29 mouse cellular contexts compared by ENCODE assay signal in the genomic region with DNA sequence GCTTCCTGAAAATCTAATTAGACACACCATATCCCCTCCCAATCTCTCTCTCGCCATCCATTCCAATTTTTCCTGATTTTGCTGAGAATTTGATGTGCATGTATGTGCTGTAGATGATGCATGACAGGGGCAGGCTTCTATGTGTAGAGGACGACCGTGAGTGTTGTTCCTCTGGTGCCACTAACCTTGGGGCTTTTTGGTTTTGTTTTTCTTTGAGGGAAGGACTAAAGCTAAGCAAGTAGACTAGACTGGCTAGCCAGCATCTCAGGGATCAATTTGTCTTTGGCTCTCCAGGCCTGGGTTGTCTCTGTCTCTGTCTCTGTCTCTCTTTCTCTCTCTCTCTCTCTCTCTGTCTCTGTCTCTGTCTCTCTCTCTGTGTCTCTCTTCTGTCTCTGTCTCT.
DNase-seq lines count a peak whose midpoint lies in the region; ATAC-seq and TF ChIP-seq lines count a peak whose summit lies in the region.
"Had no signal": no experiment of that assay in that cellular context is flagged by ENCODE, and none has a peak within 500 bp of the region (broad histone marks: within the 10 kb centered on the region; RNA-seq: fewer than 3 reads in every experiment).

No protein-coding gene starts in this region.

- H3K9me3 ChIP-seq in embryonic facial prominence, embryonic 12.5 days: no peaks in the 10 kb centered on the region
- H3K9me3 ChIP-seq in embryonic facial prominence, embryonic 10.5 days: no peaks in the 10 kb centered on the region
- no peaks in the 10 kb centered on the region for H3K9me3 ChIP-seq in lung, embryonic 14.5 days (ENCODE audit: low read depth, low read length)
- no peaks in the 10 kb centered on the region for H3K9me3 ChIP-seq in embryonic facial prominence, embryonic 13.5 days
- no peaks in the 10 kb centered on the region for H3K9me3 ChIP-seq in hindbrain, embryonic 16.5 days (ENCODE audit: control insufficient read depth, low read length)
- H3K9me3 ChIP-seq: forebrain, embryonic 12.5 days; forebrain, embryonic 15.5 days; heart, embryonic 10.5 days; heart, embryonic 15.5 days; hindbrain, embryonic 10.5 days; hindbrain, embryonic 13.5 days had no signal

- TF ChIP-seq POLR2A in lung, adult 2 months (IDR thresholded peaks at IDR 0.05; ENCODE audit: borderline replicate concordance, extremely low read depth, low read depth, low read length): no peak
- no peak for TF ChIP-seq POLR2A in embryonic fibroblast, embryonic 13.5 days (IDR thresholded peaks at IDR 0.05; ENCODE audit: low read depth, low read length)

- H3K36me3 ChIP-seq in embryonic facial prominence, embryonic 12.5 days: no peaks in the 10 kb centered on the region
- H3K36me3 ChIP-seq in embryonic facial prominence, embryonic 10.5 days (replicated peaks): no peaks in the 10 kb centered on the region
- H3K36me3 ChIP-seq in lung, embryonic 14.5 days (ENCODE audit: insufficient read depth): no peaks in the 10 kb centered on the region; the same call in 1 of the 2 replicates
- no peaks in the 10 kb centered on the region for H3K36me3 ChIP-seq in embryonic facial prominence, embryonic 13.5 days
- H3K36me3 ChIP-seq in hindbrain, embryonic 16.5 days (ENCODE audit: control insufficient read depth, insufficient read depth, low read length): no peaks in the 10 kb centered on the region
- H3K36me3 ChIP-seq: forebrain, embryonic 12.5 days; forebrain, embryonic 15.5 days; heart, embryonic 10.5 days; heart, embryonic 15.5 days; hindbrain, embryonic 10.5 days; hindbrain, embryonic 13.5 days had no signal

- H3K4me2 ChIP-seq in embryonic facial prominence, embryonic 12.5 days (replicated peaks): no peak overlapping the region
- H3K4me2 ChIP-seq in lung, embryonic 14.5 days: no peak overlapping the region
- H3K4me2 ChIP-seq in embryonic facial prominence, embryonic 13.5 days: no peak overlapping the region
- H3K4me2 ChIP-seq in hindbrain, embryonic 16.5 days (ENCODE audit: low read length): no peak overlapping the region
- H3K4me2 ChIP-seq: forebrain, embryonic 12.5 days; forebrain, embryonic 15.5 days; heart, embryonic 15.5 days; hindbrain, embryonic 13.5 days had no signal

- H3K4me1 ChIP-seq in embryonic facial prominence, embryonic 12.5 days: peaks cover 51% of the 10 kb centered on the region
- H3K4me1 ChIP-seq in embryonic facial prominence, embryonic 10.5 days: peaks cover 51% of the 10 kb centered on the region
- peaks cover 42% of the 10 kb centered on the region for H3K4me1 ChIP-seq in lung, embryonic 14.5 days (ENCODE audit: insufficient read depth)
- H3K4me1 ChIP-seq in lung, adult 2 months (ENCODE audit: control insufficient read depth, insufficient read depth, low read length): peaks cover 24% of the 10 kb centered on the region
- peaks cover 61% of the 10 kb centered on the region for H3K4me1 ChIP-seq in embryonic facial prominence, embryonic 13.5 days
- H3K4me1 ChIP-seq in embryonic fibroblast, embryonic 13.5 days (ENCODE audit: control insufficient read depth, insufficient read depth, low read length): peaks cover 36% of the 10 kb centered on the region
- H3K4me1 ChIP-seq in hindbrain, embryonic 16.5 days (ENCODE audit: control insufficient read depth, insufficient read depth, low read depth, low read length): peaks cover 11% of the 10 kb centered on the region

- no peak overlapping the region for H3K9ac ChIP-seq in embryonic facial prominence, embryonic 12.5 days
- no peak overlapping the region for H3K9ac ChIP-seq in lung, embryonic 14.5 days
- no peak overlapping the region for H3K9ac ChIP-seq in embryonic facial prominence, embryonic 13.5 days
- H3K9ac ChIP-seq in hindbrain, embryonic 16.5 days (ENCODE audit: low read depth, low read length): no peak overlapping the region
- H3K9ac ChIP-seq: forebrain, embryonic 12.5 days; forebrain, embryonic 15.5 days; heart, embryonic 15.5 days; hindbrain, embryonic 13.5 days had no signal

- ATAC-seq in embryonic facial prominence, embryonic 12.5 days (ENCODE audit: insufficient number of reproducible peaks, insufficient read depth, low FRiP score, low TSS enrichment): no peak
- no peak for ATAC-seq in lung, embryonic 14.5 days (ENCODE audit: insufficient read depth)
- no peak for ATAC-seq in embryonic facial prominence, embryonic 13.5 days (ENCODE audit: insufficient number of reproducible peaks, insufficient read depth, low FRiP score, low TSS enrichment, low read depth)
- ATAC-seq in hindbrain, embryonic 16.5 days: no peak
- ATAC-seq: activated CD4-positive, CD25-positive, alpha-beta regulatory T cell, adult 4 months; forebrain, embryonic 15.5 days; hindbrain, postnatal 0 days; inflammation-experienced regulatory T-cells, adult 6 months had no signal

- no peaks in the 10 kb centered on the region for H3K27me3 ChIP-seq in embryonic facial prominence, embryonic 12.5 days
- no peaks in the 10 kb centered on the region for H3K27me3 ChIP-seq in embryonic facial prominence, embryonic 10.5 days (replicated peaks; ENCODE audit: low read depth, poor library complexity, severe bottlenecking)
- no peaks in the 10 kb centered on the region for H3K27me3 ChIP-seq in lung, embryonic 14.5 days (ENCODE audit: insufficient read depth, low read length)
- H3K27me3 ChIP-seq in embryonic facial prominence, embryonic 13.5 days: no peaks in the 10 kb centered on the region
- H3K27me3 ChIP-seq in hindbrain, embryonic 16.5 days (replicated peaks; ENCODE audit: control insufficient read depth, insufficient read depth, low read length): no peaks in the 10 kb centered on the region
- H3K27me3 ChIP-seq: forebrain, embryonic 12.5 days; forebrain, embryonic 15.5 days; heart, embryonic 15.5 days; hindbrain, embryonic 13.5 days had no signal

- no peak for DNase-seq in embryonic facial prominence, embryonic 10.5 days (ENCODE audit: low spot score)
- no peak for DNase-seq in lung, embryonic 14.5 days
- DNase-seq in lung, adult 2 months: no peak
- DNase-seq in frontal cortex, adult 2 months (ENCODE audit: extremely low spot score in 1 of 2, low spot score in 1 of 2): no peak
- DNase-seq: adrenal gland, postnatal 25 days; cerebellum, adult 11-12 months; cerebellum, adult 8-10 months; cerebellum, postnatal 10 days; cerebellum, postnatal 36 days; embryo, embryonic 11 days; gastrocnemius, postnatal 10 days; gastrocnemius, postnatal 36 days; heart, adult 2 months; heart, postnatal 10 days; heart, postnatal 36 days had no signal

- no peak for TF ChIP-seq CTCF in lung, embryonic 14.5 days (IDR thresholded peaks at IDR 0.05; ENCODE audit: low read depth)
- TF ChIP-seq CTCF in lung, adult 2 months (IDR thresholded peaks at IDR 0.05; ENCODE audit: insufficient read depth, low read length): no peak
- no peak for TF ChIP-seq CTCF in embryonic fibroblast, embryonic 13.5 days (IDR thresholded peaks at IDR 0.05; ENCODE audit: borderline replicate concordance, insufficient read depth, low read length)

- WGBS in embryonic facial prominence, embryonic 12.5 days: 33% methylated on average over 3 of the region's 3 CpGs
- WGBS in embryonic facial prominence, embryonic 10.5 days: 54% methylated on average over 3 of the region's 3 CpGs
- 76% methylated on average over 3 of the region's 3 CpGs for WGBS in lung, embryonic 14.5 days
- WGBS in lung, adult 2 months: 92% methylated on average over 3 of the region's 3 CpGs
- WGBS in embryonic facial prominence, embryonic 13.5 days: 32% methylated on average over 3 of the region's 3 CpGs
- 91% methylated on average over 3 of the region's 3 CpGs for WGBS in hindbrain, embryonic 16.5 days

- H3K4me3 ChIP-seq in embryonic facial prominence, embryonic 12.5 days: no peak overlapping the region
- no peak overlapping the region for H3K4me3 ChIP-seq in embryonic facial prominence, embryonic 10.5 days
- H3K4me3 ChIP-seq in lung, embryonic 14.5 days (ENCODE audit: low read depth, low read length): no peak overlapping the region
- no peak overlapping the region for H3K4me3 ChIP-seq in lung, adult 2 months (replicated peaks; ENCODE audit: extremely low read depth, low read depth, low read length)
- H3K4me3 ChIP-seq in embryonic facial prominence, embryonic 13.5 days: no peak overlapping the region
- no peak overlapping the region for H3K4me3 ChIP-seq in embryonic fibroblast, embryonic 13.5 days (ENCODE audit: insufficient read depth, low read length)
- H3K4me3 ChIP-seq in hindbrain, embryonic 16.5 days (ENCODE audit: low read length): no peak overlapping the region
- H3K4me3 ChIP-seq: erythroblast, embryonic 14.5 days; forebrain, embryonic 12.5 days; forebrain, embryonic 15.5 days; heart, adult 2 months; heart, embryonic 10.5 days; heart, embryonic 15.5 days; hindbrain, embryonic 10.5 days; hindbrain, embryonic 13.5 days had no signal

- H3K27ac ChIP-seq in embryonic facial prominence, embryonic 12.5 days: peak overlapping the region; percentile 66
- no peak overlapping the region for H3K27ac ChIP-seq in embryonic facial prominence, embryonic 10.5 days (replicated peaks)
- H3K27ac ChIP-seq in lung, embryonic 14.5 days (ENCODE audit: low read depth): peak overlapping the region; percentile 42; the same call in 1 of the 2 replicates
- H3K27ac ChIP-seq in embryonic facial prominence, embryonic 13.5 days: peak overlapping the region; percentile 86
- H3K27ac ChIP-seq in embryonic fibroblast, embryonic 13.5 days (ENCODE audit: insufficient read depth, low read length): 0 out of 2 replicates have a peak overlapping the region, but pooled peaks have one; percentile 19
- no peak overlapping the region for H3K27ac ChIP-seq in hindbrain, embryonic 16.5 days (ENCODE audit: low read depth, low read length)
- H3K27ac ChIP-seq: forebrain, embryonic 12.5 days; forebrain, embryonic 15.5 days; heart, adult 2 months; heart, embryonic 10.5 days; heart, embryonic 15.5 days; hindbrain, embryonic 10.5 days; hindbrain, embryonic 13.5 days; hindbrain, postnatal 0 days had no signal

Comparison
In these comparisons a context has a peak if more than half of its experiments do, and no peak if none do; other contexts are left out.
1. H3K27ac ChIP-seq: peak in embryonic facial prominence, embryonic 12.5 days (single experiment), lung, embryonic 14.5 days (single experiment), embryonic facial prominence, embryonic 13.5 days (single experiment) and embryonic fibroblast, embryonic 13.5 days (single experiment); none in embryonic facial prominence, embryonic 10.5 days (single experiment) and hindbrain, embryonic 16.5 days (single experiment).